Mouse (Mus musculus) midbrain, embryonic 13.5 days (tissue): Measurements from ENCODE around the gene Hhat. TPM values are rescaled to one million over a fixed set of nuclear protein-coding genes. Genes with fewer than 3 reads are reported as not detected.

Source experiments
- ATAC-seq: fragments of 200-750 bp; cut with Nextera tagmentation; 2 replicates; pipeline ENCODE4 v1.8.0; 2017; ENCODE audit warnings: mild to moderate bottlenecking, moderate TSS enrichment, moderate library complexity
- H3K27ac ChIP-seq: fragments of 300-500 bp; sonication (generic); 2 replicates; pipeline ENCODE4 v1.5.1; 2015; ENCODE audit warnings: inconsistent platforms, mild to moderate bottlenecking, moderate library complexity
- H3K27me3 ChIP-seq: fragments of 300-500 bp; sonication (generic); 2 replicates; pipeline ENCODE4 v1.6.1; 2015; ENCODE audit warnings: mild to moderate bottlenecking, inconsistent platforms
- H3K36me3 ChIP-seq: fragments of 300-500 bp; sonication (generic); 2 replicates; pipeline ENCODE4 v1.6.1; 2015; ENCODE audit warnings: mild to moderate bottlenecking, inconsistent platforms
- H3K4me1 ChIP-seq: fragments of 300-500 bp; sonication (generic); replicated peaks from 2 replicates; pipeline ENCODE4 v1.6.1; 2015; ENCODE audit warnings: inconsistent platforms
- H3K4me2 ChIP-seq: fragments of 300-500 bp; sonication (generic); replicated peaks from 2 replicates; pipeline ENCODE4 v1.6.1; 2015; ENCODE audit warnings: moderate library complexity, mild to moderate bottlenecking, inconsistent platforms
- H3K4me3 ChIP-seq: fragments of 300-500 bp; sonication (generic); replicated peaks from 2 replicates; pipeline ENCODE4 v1.5.1; 2015; ENCODE audit warnings: mild to moderate bottlenecking, inconsistent platforms
- H3K9ac ChIP-seq: fragments of 300-500 bp; sonication (generic); replicated peaks from 2 replicates; pipeline ENCODE4 v1.6.1; 2015; ENCODE audit warnings: mild to moderate bottlenecking, inconsistent platforms
- H3K9me3 ChIP-seq: fragments of 300-500 bp; sonication (generic); 2 replicates; pipeline ENCODE4 v1.6.1; 2016; ENCODE audit warnings: mild to moderate bottlenecking, inconsistent platforms
- WGBS: fragments of 180-500 bp; shearing (Covaris S2); methylation state at CpG from one replicate; pipeline ENCODE4 v1.1.7; 2015; 5-methylcytosine and 5-hydroxymethylcytosine counted together
- polyA plus RNA-seq: library from polyadenylated mRNA; unstranded; fragments of >200 nt; fragmentation: Nextera tagmentation; extraction: Ambion mirVana; gene quantifications from 2 replicates; pipeline ENCODE4 v1.2.1, GENCODE M21; 2015

Gene Hhat
- polyA plus RNA-seq, 1 experiment from 2014 or later = 5.9 TPM

GRCm38 (mm10) chr1:192778206-192778605, 7.2 kb upstream of the Hhat start:
- no peaks in the 10 kb centered on the region for H3K27me3 ChIP-seq
- no peak overlapping the region for H3K9ac ChIP-seq
- H3K4me2 ChIP-seq = no peak overlapping the region
- H3K9me3 ChIP-seq = no peaks in the 10 kb centered on the region
- H3K4me1 ChIP-seq = no peaks in the 10 kb centered on the region
- WGBS = 92% methylated on average over 4 of the region's 4 CpGs
- H3K27ac ChIP-seq = no peak overlapping the region
- no peak for ATAC-seq
- H3K4me3 ChIP-seq = no peak overlapping the region
- H3K36me3 ChIP-seq = no peaks in the 10 kb centered on the region

- Histone ChIP-seq H3K9ac (peak overlapping the region; percentile 87), H3K36me3 (no peaks in the 10 kb centered on the region), H3K27me3 (no peaks in the 10 kb centered on the region), H3K27ac (peak overlapping the region; percentile 82), H3K4me1 (peaks cover 20% of the 10 kb centered on the region), H3K9me3 (no peaks in the 10 kb centered on the region), H3K4me2 (peak overlapping the region; percentile 81), H3K4me3 (peak overlapping the region; percentile 59)
- 9% methylated on average over 10 of the region's 10 CpGs for WGBS
- ATAC-seq = peak; percentile 89
Measured at GRCm38 (mm10) chr1:192770130-192770494, 911 bp downstream of the Hhat start.

GRCm38 (mm10) chr1:192765531-192765930, 5.5 kb downstream of the Hhat start:
- no peak overlapping the region for H3K4me3 ChIP-seq
- no peak overlapping the region for H3K27ac ChIP-seq
- H3K4me2 ChIP-seq = no peak overlapping the region
- H3K4me1 ChIP-seq = peaks cover 11% of the 10 kb centered on the region
- H3K27me3 ChIP-seq = no peaks in the 10 kb centered on the region
- WGBS = 48% methylated on average over 4 of the region's 4 CpGs
- H3K9me3 ChIP-seq = no peaks in the 10 kb centered on the region
- H3K36me3 ChIP-seq = no peaks in the 10 kb centered on the region
- no peak overlapping the region for H3K9ac ChIP-seq
- no peak for ATAC-seq

- H3K27ac ChIP-seq = no peak overlapping the region
- H3K9ac ChIP-seq = no peak overlapping the region
- H3K36me3 ChIP-seq = no peaks in the 10 kb centered on the region
- WGBS = 76% methylated on average over 2 of the region's 2 CpGs
- ATAC-seq = no peak
- no peak overlapping the region for H3K4me2 ChIP-seq
- no peak overlapping the region for H3K4me3 ChIP-seq
- H3K9me3 ChIP-seq = no peaks in the 10 kb centered on the region
- peaks cover 1% of the 10 kb centered on the region for H3K4me1 ChIP-seq
- H3K27me3 ChIP-seq = no peaks in the 10 kb centered on the region
Measured at GRCm38 (mm10) chr1:192764547-192764946, 6.5 kb downstream of the Hhat start.

GRCm38 (mm10) chr1:192762946-192763933, 7.8 kb downstream of the Hhat start:
- no peak for ATAC-seq
- Histone ChIP-seq H3K4me1 (no peaks in the 10 kb centered on the region), H3K9ac (no peak overlapping the region), H3K36me3 (no peaks in the 10 kb centered on the region), H3K4me3 (no peak overlapping the region), H3K27ac (no peak overlapping the region), H3K27me3 (no peaks in the 10 kb centered on the region), H3K9me3 (no peaks in the 10 kb centered on the region), H3K4me2 (no peak overlapping the region)
- WGBS = 60% methylated on average over 7 of the region's 7 CpGs

- Histone ChIP-seq H3K9ac (no peak overlapping the region), H3K4me1 (peaks cover 22% of the 10 kb centered on the region), H3K27me3 (no peaks in the 10 kb centered on the region), H3K9me3 (no peaks in the 10 kb centered on the region), H3K4me2 (no peak overlapping the region), H3K4me3 (no peak overlapping the region), H3K36me3 (no peaks in the 10 kb centered on the region), H3K27ac (0 out of 2 replicates have a peak overlapping the region, but pooled peaks have one; percentile 46)
- no peak for ATAC-seq
- WGBS = 88% methylated on average over 7 of the region's 7 CpGs
Measured at GRCm38 (mm10) chr1:192756674-192757073, 14.3 kb downstream of the Hhat start.

- H3K4me2 ChIP-seq = peak overlapping the region; percentile 26
- H3K4me1 ChIP-seq = peaks cover 22% of the 10 kb centered on the region
- peak overlapping the region; percentile 46 for H3K27ac ChIP-seq
- no peak overlapping the region for H3K4me3 ChIP-seq
- no peak overlapping the region; the same call in 1 of the 2 replicates for H3K9ac ChIP-seq
- H3K27me3 ChIP-seq = no peaks in the 10 kb centered on the region
- WGBS = 38% methylated on average over 13 of the region's 13 CpGs
- no peaks in the 10 kb centered on the region for H3K36me3 ChIP-seq
- H3K9me3 ChIP-seq = no peaks in the 10 kb centered on the region
- peak; percentile 86 for ATAC-seq
Measured at GRCm38 (mm10) chr1:192755685-192756606, 15.1 kb downstream of the Hhat start.

- Histone ChIP-seq H3K27ac (peak overlapping the region; percentile 46), H3K36me3 (no peaks in the 10 kb centered on the region), H3K4me1 (peaks cover 22% of the 10 kb centered on the region), H3K9me3 (no peaks in the 10 kb centered on the region), H3K4me3 (no peak overlapping the region), H3K9ac (no peak overlapping the region; the same call in 1 of the 2 replicates), H3K4me2 (peak overlapping the region; percentile 26), H3K27me3 (no peaks in the 10 kb centered on the region)
- 20% methylated on average over 13 of the region's 13 CpGs for WGBS
- peak; percentile 54 for ATAC-seq
Measured at GRCm38 (mm10) chr1:192755246-192755645, 15.8 kb downstream of the Hhat start.

- no peak overlapping the region for H3K4me3 ChIP-seq
- no peak for ATAC-seq
- H3K9ac ChIP-seq = no peak overlapping the region
- H3K27ac ChIP-seq = no peak overlapping the region
- H3K4me1 ChIP-seq = peaks cover 25% of the 10 kb centered on the region
- WGBS = 96% methylated on average over 4 of the region's 4 CpGs
- H3K36me3 ChIP-seq = no peaks in the 10 kb centered on the region
- no peaks in the 10 kb centered on the region for H3K9me3 ChIP-seq
- no peak overlapping the region for H3K4me2 ChIP-seq
- H3K27me3 ChIP-seq = no peaks in the 10 kb centered on the region
Measured at GRCm38 (mm10) chr1:192754268-192754667, 16.8 kb downstream of the Hhat start.

GRCm38 (mm10) chr1:192752659-192753601, 18.1 kb downstream of the Hhat start:
- H3K9ac ChIP-seq = no peak overlapping the region
- H3K27ac ChIP-seq = peak overlapping the region; percentile 61
- 34% methylated on average over 8 of the region's 8 CpGs for WGBS

GRCm38 (mm10) chr1:192750042-192750437, 21.0 kb downstream of the Hhat start:
- whole genome bisulfite sequencing = 56% methylated on average over 4 of the region's 4 CpGs
- Histone ChIP-seq H3K9me3 (no peaks in the 10 kb centered on the region), H3K27ac (no peak overlapping the region), H3K27me3 (no peaks in the 10 kb centered on the region), H3K36me3 (no peaks in the 10 kb centered on the region), H3K4me1 (peaks cover 10% of the 10 kb centered on the region), H3K9ac (no peak overlapping the region), H3K4me3 (no peak overlapping the region), H3K4me2 (no peak overlapping the region)
- ATAC-seq = no peak

More at GRCm38 (mm10) chr1:192752659-192753601, 18.1 kb downstream of the Hhat start:
- Histone ChIP-seq H3K27me3 (no peaks in the 10 kb centered on the region), H3K4me1 (peaks cover 25% of the 10 kb centered on the region), H3K4me2 (no peak overlapping the region), H3K4me3 (no peak overlapping the region), H3K9me3 (no peaks in the 10 kb centered on the region), H3K36me3 (no peaks in the 10 kb centered on the region)
- no peak for ATAC-seq
